Mouse (Mus musculus): Measurements from ENCODE around the gene Akt1s1. TPM values are rescaled to one million over a fixed set of nuclear protein-coding genes. Genes with fewer than 3 reads are reported as not detected.

The Akt1s1 gene
- polyA plus RNA-seq, 2 experiments, result 70.5 to 179 TPM

DNA sequence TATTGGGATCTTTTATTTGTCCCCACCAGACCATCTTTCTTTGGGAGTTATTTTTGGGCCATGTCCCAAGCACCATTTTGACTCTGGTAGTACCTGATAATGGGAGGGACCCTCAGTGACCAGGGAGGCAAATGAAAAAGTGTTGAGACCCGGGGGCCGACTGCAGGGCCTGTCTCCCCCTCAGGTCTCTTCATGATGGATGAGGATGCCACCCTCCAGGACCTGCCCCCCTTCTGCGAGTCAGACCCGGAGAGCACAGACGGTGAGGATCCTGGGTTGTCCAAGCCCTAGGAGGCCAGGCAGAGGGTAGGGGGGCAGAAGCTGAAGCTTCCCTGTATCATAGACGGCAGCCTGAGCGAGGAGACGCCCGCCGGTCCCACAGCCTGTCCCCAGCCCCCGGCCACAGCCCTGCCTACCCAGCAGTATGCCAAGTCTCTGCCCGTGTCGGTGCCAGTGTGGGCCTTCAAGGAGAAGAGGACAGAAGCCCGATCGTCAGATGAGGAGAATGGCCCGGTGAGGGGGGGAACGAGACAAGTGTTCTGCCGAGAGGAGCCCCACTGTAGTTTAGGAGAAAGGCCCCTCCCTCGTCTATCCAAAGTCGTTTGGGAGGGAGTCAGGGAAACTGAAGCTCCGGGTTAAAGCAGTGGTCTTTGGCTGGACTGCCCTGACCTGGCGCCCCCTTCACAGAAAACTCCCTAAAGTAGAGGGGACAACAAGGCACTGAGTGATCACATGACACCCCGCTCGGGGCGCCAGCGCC, 5.0 kb downstream of the Akt1s1 start:
- Histone ChIP-seq H3K27ac (replicated peaks; ENCODE audit: low read depth, low read length) (peak overlapping the region; percentile 84), H3K36me3 (ENCODE audit: control insufficient read depth, insufficient read depth, low read length) (peaks cover 16% of the 10 kb centered on the region), H3K9me3 (ENCODE audit: control insufficient read depth, low read length) (no peaks in the 10 kb centered on the region), H3K9ac (ENCODE audit: low read depth, low read length, severe bottlenecking) (peak overlapping the region; percentile 54), H3K4me3 (replicated peaks; ENCODE audit: low read length) (peak overlapping the region; percentile 51), H3K27me3 (ENCODE audit: control insufficient read depth, insufficient read depth, low read length) (no peaks in the 10 kb centered on the region), H3K4me1 (ENCODE audit: control insufficient read depth, insufficient read depth, low read length) (peaks cover 27% of the 10 kb centered on the region), H3K4me2 (replicated peaks; ENCODE audit: low read depth, low read length, severe bottlenecking) (peak overlapping the region; percentile 95)
- ATAC-seq (ENCODE audit: low FRiP score, low read depth) (no peak), DNase-seq (ENCODE audit: low spot score) (no peak)
- TF ChIP-seq POLR2A (IDR thresholded peaks at IDR 0.05; ENCODE audit: borderline replicate concordance, extremely low read depth, insufficient read depth, insufficient read length), result no peak
- 31% methylated on average over 26 of the region's 26 CpGs for WGBS

GRCm38 (mm10) chr7:44854356-44855031, 5.7 kb downstream of the Akt1s1 start:
- Histone ChIP-seq H3K4me1 (ENCODE audit: control insufficient read depth, insufficient read depth, low read length) (peaks cover 27% of the 10 kb centered on the region), H3K4me2 (replicated peaks; ENCODE audit: low read depth, low read length, severe bottlenecking) (peak overlapping the region; percentile 95), H3K9me3 (ENCODE audit: control insufficient read depth, low read length) (no peaks in the 10 kb centered on the region), H3K27me3 (ENCODE audit: control insufficient read depth, insufficient read depth, low read length) (no peaks in the 10 kb centered on the region), H3K36me3 (ENCODE audit: control insufficient read depth, insufficient read depth, low read length) (peaks cover 16% of the 10 kb centered on the region), H3K4me3 (replicated peaks; ENCODE audit: low read length) (peak overlapping the region; percentile 51), H3K9ac (ENCODE audit: low read depth, low read length, severe bottlenecking) (peak overlapping the region; percentile 54), H3K27ac (replicated peaks; ENCODE audit: low read depth, low read length) (peak overlapping the region; percentile 84)
- ATAC-seq (ENCODE audit: low FRiP score, low read depth), result peak; percentile 17; the same call in 1 of the 2 replicates
- whole genome bisulfite sequencing, result 2% methylated on average over 45 of the region's 45 CpGs
- peak; percentile 53; the same call in 1 of the 2 replicates for TF ChIP-seq POLR2A (IDR thresholded peaks at IDR 0.05; ENCODE audit: borderline replicate concordance, extremely low read depth, insufficient read depth, insufficient read length)
- DNase-seq (ENCODE audit: low spot score), result peak; percentile 76

GRCm38 (mm10) chr7:44855036-44855435, 6.2 kb downstream of the Akt1s1 start:
- no peak for TF ChIP-seq POLR2A (IDR thresholded peaks at IDR 0.05; ENCODE audit: borderline replicate concordance, extremely low read depth, insufficient read depth, insufficient read length)
- H3K9ac ChIP-seq (ENCODE audit: low read depth, low read length, severe bottlenecking), result peak overlapping the region; percentile 54
- H3K27me3 ChIP-seq (ENCODE audit: control insufficient read depth, insufficient read depth, low read length), result no peaks in the 10 kb centered on the region
- H3K4me2 ChIP-seq (replicated peaks; ENCODE audit: low read depth, low read length, severe bottlenecking), result peak overlapping the region; percentile 95
- ATAC-seq (ENCODE audit: low FRiP score, low read depth), result no peak
- WGBS, result 47% methylated on average over 10 of the region's 10 CpGs
- peaks cover 16% of the 10 kb centered on the region for H3K36me3 ChIP-seq (ENCODE audit: control insufficient read depth, insufficient read depth, low read length)
- peak overlapping the region; percentile 84 for H3K27ac ChIP-seq (replicated peaks; ENCODE audit: low read depth, low read length)
- no peaks in the 10 kb centered on the region for H3K9me3 ChIP-seq (ENCODE audit: control insufficient read depth, low read length)
- no peak for DNase-seq (ENCODE audit: low spot score)
- peak overlapping the region; percentile 51 for H3K4me3 ChIP-seq (replicated peaks; ENCODE audit: low read length)
- peaks cover 27% of the 10 kb centered on the region for H3K4me1 ChIP-seq (ENCODE audit: control insufficient read depth, insufficient read depth, low read length)

GRCm38 (mm10) chr7:44856265-44856916, 7.6 kb downstream of the Akt1s1 start:
- Histone ChIP-seq H3K36me3 (ENCODE audit: control insufficient read depth, insufficient read depth, low read length) (peaks cover 22% of the 10 kb centered on the region), H3K4me3 (replicated peaks; ENCODE audit: low read length) (peak overlapping the region; percentile 74), H3K4me1 (ENCODE audit: control insufficient read depth, insufficient read depth, low read length) (peaks cover 21% of the 10 kb centered on the region), H3K4me2 (replicated peaks; ENCODE audit: low read depth, low read length, severe bottlenecking) (peak overlapping the region; percentile 92), H3K27me3 (ENCODE audit: control insufficient read depth, insufficient read depth, low read length) (no peaks in the 10 kb centered on the region), H3K9me3 (ENCODE audit: control insufficient read depth, low read length) (no peaks in the 10 kb centered on the region), H3K9ac (ENCODE audit: low read depth, low read length, severe bottlenecking) (no peak overlapping the region), H3K27ac (replicated peaks; ENCODE audit: low read depth, low read length) (peak overlapping the region; percentile 79; the same call in 1 of the 2 replicates)
- TF ChIP-seq POLR2A (IDR thresholded peaks at IDR 0.05; ENCODE audit: borderline replicate concordance, extremely low read depth, insufficient read depth, insufficient read length), result no peak
- 65% methylated on average over 9 of the region's 9 CpGs for WGBS
- DNase-seq (ENCODE audit: low spot score) (no peak), ATAC-seq (ENCODE audit: low FRiP score, low read depth) (no peak)

DNA sequence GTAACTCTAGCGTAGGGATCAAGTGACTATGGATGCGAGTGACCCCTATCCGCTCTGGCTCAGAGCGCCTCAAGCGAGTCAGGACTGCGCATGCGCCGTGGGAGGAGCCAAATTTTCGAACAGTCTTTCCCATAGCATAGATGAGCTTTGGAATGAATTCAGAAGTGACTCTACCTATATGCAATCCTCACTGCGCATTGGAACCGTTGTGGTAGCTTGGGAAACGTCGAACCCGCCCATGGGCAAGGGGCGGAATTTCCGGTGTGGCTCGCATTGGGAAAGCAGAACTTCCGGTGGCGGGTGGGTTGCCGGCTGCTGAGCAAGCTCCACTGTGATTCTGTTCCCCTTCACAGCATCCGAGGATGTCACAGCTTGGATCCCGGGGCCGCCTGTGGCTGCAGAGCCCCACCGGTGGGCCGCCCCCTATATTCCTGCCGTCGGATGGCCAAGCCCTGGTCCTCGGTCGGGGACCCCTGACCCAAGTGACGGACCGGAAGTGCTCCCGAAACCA, 8.3 kb downstream of the Akt1s1 start, which contains the start of gene Pnkp:
Gene Pnkp, plus strand, starts transcription at position 98 of the 511 bp plus-strand sequence.
- Histone ChIP-seq H3K4me3 (replicated peaks; ENCODE audit: low read length) (peak within 1 kb of the TSS; percentile 74), H3K36me3 (ENCODE audit: control insufficient read depth, insufficient read depth, low read length) (peaks cover 21% of the 10 kb centered on the region), H3K4me1 (ENCODE audit: control insufficient read depth, insufficient read depth, low read length) (peaks cover 21% of the 10 kb centered on the region), H3K9me3 (ENCODE audit: control insufficient read depth, low read length) (no peaks in the 10 kb centered on the region), H3K27me3 (ENCODE audit: control insufficient read depth, insufficient read depth, low read length) (no peaks in the 10 kb centered on the region), H3K9ac (ENCODE audit: low read depth, low read length, severe bottlenecking) (peak within 1 kb of the TSS; percentile 76), H3K4me2 (replicated peaks; ENCODE audit: low read depth, low read length, severe bottlenecking) (peak within 1 kb of the TSS; percentile 92), H3K27ac (replicated peaks; ENCODE audit: low read depth, low read length) (peak within 1 kb of the TSS; percentile 79)
- ATAC-seq (ENCODE audit: low FRiP score, low read depth), result peak; percentile 58
- 0 out of 2 replicates have a peak, but pooled peaks have one; percentile 24 for TF ChIP-seq POLR2A (IDR thresholded peaks at IDR 0.05; ENCODE audit: borderline replicate concordance, extremely low read depth, insufficient read depth, insufficient read length)
- WGBS, result under 1% methylated on average over 32 of the region's 32 CpGs
- peak; percentile 93 for DNase-seq (ENCODE audit: low spot score)

All from limb, embryonic 14.5 days (tissue).